14 mouse cellular contexts compared by ENCODE assay signal in the genomic region with DNA sequence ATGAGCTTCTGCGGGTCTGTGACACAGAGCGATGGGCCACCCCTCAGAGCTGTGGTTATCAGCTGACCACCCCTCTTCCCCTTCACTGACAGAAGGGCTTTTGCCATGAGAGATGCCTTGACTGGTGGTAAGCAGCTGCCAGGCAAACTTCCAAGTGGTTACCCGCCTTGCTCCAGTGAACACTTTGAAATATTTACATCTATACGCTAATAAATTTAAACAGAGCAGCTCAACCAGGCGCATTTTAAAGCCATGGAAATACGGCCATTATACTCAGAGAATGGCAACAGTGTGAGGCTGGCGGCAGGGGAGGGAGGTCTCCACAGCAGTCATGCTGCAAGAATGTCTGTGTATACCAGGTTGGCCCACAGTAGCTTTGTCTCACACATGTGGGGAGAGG. TPM values are rescaled to one million over a fixed set of nuclear protein-coding genes. Genes with fewer than 3 reads are reported as not detected.
DNase-seq lines count a peak whose midpoint lies in the region; ATAC-seq and TF ChIP-seq lines count a peak whose summit lies in the region.
"Had no signal": no experiment of that assay in that cellular context is flagged by ENCODE, and none has a peak within 500 bp of the region (broad histone marks: within the 10 kb centered on the region; RNA-seq: fewer than 3 reads in every experiment).

No protein-coding gene starts in this region.

- no peak overlapping the region for H3K4me3 ChIP-seq in kidney, embryonic 16.5 days (ENCODE audit: low read length)
- H3K4me3 ChIP-seq in forebrain, embryonic 16.5 days (replicated peaks; ENCODE audit: low read length) = no peak overlapping the region
- H3K4me3 ChIP-seq: embryonic facial prominence, embryonic 12.5 days; liver, embryonic 12.5 days had no signal

- 0 out of 2 replicates have a peak overlapping the region, but pooled peaks have one; percentile 41 for H3K27ac ChIP-seq in kidney, embryonic 16.5 days (ENCODE audit: low read length)
- H3K27ac ChIP-seq in forebrain, embryonic 16.5 days (ENCODE audit: low read length) = no peak overlapping the region
- H3K27ac ChIP-seq: embryonic facial prominence, embryonic 12.5 days; liver, embryonic 12.5 days; macrophage had no signal

- WGBS in kidney, embryonic 16.5 days = 35% methylated on average over 7 of the region's 7 CpGs
- 35% methylated on average over 7 of the region's 7 CpGs for WGBS in forebrain, embryonic 16.5 days

- H3K4me1 ChIP-seq in kidney, embryonic 16.5 days (ENCODE audit: insufficient read depth, low read length) = peaks cover 14% of the 10 kb centered on the region
- H3K4me1 ChIP-seq in forebrain, embryonic 16.5 days (replicated peaks; ENCODE audit: control insufficient read depth, insufficient read depth, low read length) = 0 out of 2 replicates have a peak, but pooled peaks cover 3% of the 10 kb centered on the region
- H3K4me1 ChIP-seq: liver, embryonic 12.5 days had no signal

- no peaks in the 10 kb centered on the region for H3K36me3 ChIP-seq in kidney, embryonic 16.5 days (ENCODE audit: insufficient read depth, low read length)
- no peaks in the 10 kb centered on the region for H3K36me3 ChIP-seq in forebrain, embryonic 16.5 days (ENCODE audit: control insufficient read depth, insufficient read depth)
- H3K36me3 ChIP-seq: embryonic facial prominence, embryonic 12.5 days; liver, embryonic 12.5 days had no signal

- TF ChIP-seq CTCF in Patski (IDR thresholded peaks at IDR 0.05) = no peak

- H3K9ac ChIP-seq in kidney, embryonic 16.5 days (replicated peaks; ENCODE audit: low read length) = no peak overlapping the region
- H3K9ac ChIP-seq in forebrain, embryonic 16.5 days (replicated peaks; ENCODE audit: low read depth, low read length) = no peak overlapping the region
- H3K9ac ChIP-seq: embryonic facial prominence, embryonic 12.5 days; liver, embryonic 12.5 days had no signal

- DNase-seq in kidney, postnatal 36 days = no peak
- DNase-seq in Patski (ENCODE audit: low read depth, low spot score) = peak; percentile 1
- peak; percentile 68 for DNase-seq in mesoderm, embryonic 11.5 days (ENCODE audit: low read depth, low spot score)
- no peak for DNase-seq in MN1 (ENCODE audit: low spot score)
- no peak for DNase-seq in ovary, postnatal 10 days (ENCODE audit: low spot score)
- DNase-seq: cerebellum, adult 2 months; heart, adult 11 months; kidney, postnatal 10 days; layer of hippocampus, postnatal 36 days had no signal

- in situ Hi-C loops in Patski (cut with MboI; ENCODE audit: low pct_unique_long_range_greater_than_20kb) = no loop called here

- ATAC-seq in kidney, embryonic 16.5 days (ENCODE audit: low FRiP score, low TSS enrichment) = peak; percentile 85
- ATAC-seq in Patski = no peak
- ATAC-seq in forebrain, embryonic 16.5 days = peak; percentile 49; the same call in 1 of the 2 replicates
- ATAC-seq: liver, embryonic 12.5 days had no signal

- H3K4me2 ChIP-seq in kidney, embryonic 16.5 days (replicated peaks; ENCODE audit: low read depth, low read length) = no peak overlapping the region
- H3K4me2 ChIP-seq in forebrain, embryonic 16.5 days (ENCODE audit: low read length) = no peak overlapping the region
- H3K4me2 ChIP-seq: embryonic facial prominence, embryonic 12.5 days; liver, embryonic 12.5 days had no signal

- CTCF ChIA-PET in Patski (lab: Charles Lee) = interaction anchor here (1.1 kb wide), 1 partner anchor 48 kb away, joined by 3 read pairs; no protein-coding TSS in a partner anchor

- POLR2A ChIA-PET in Patski (lab: Charles Lee) = no interaction called here

- H3K27me3 ChIP-seq in kidney, embryonic 16.5 days (ENCODE audit: insufficient read depth, low read length) = no peaks in the 10 kb centered on the region
- no peaks in the 10 kb centered on the region for H3K27me3 ChIP-seq in Patski
- no peaks in the 10 kb centered on the region for H3K27me3 ChIP-seq in forebrain, embryonic 16.5 days (replicated peaks; ENCODE audit: control insufficient read depth, insufficient read depth, low read length)
- H3K27me3 ChIP-seq: embryonic facial prominence, embryonic 12.5 days; liver, embryonic 12.5 days had no signal

- no peaks in the 10 kb centered on the region for H3K9me3 ChIP-seq in kidney, embryonic 16.5 days (ENCODE audit: low read length)
- no peaks in the 10 kb centered on the region for H3K9me3 ChIP-seq in forebrain, embryonic 16.5 days (ENCODE audit: control insufficient read depth, low read length)
- H3K9me3 ChIP-seq: embryonic facial prominence, embryonic 12.5 days; liver, embryonic 12.5 days had no signal

RNA-seq across cellular contexts. Expression of a gene that starts 53.8 kb away (rescaled TPM):
- 18.1 and 22.7 TPM in 2 replicates for polyA plus RNA-seq in kidney, embryonic 16.5 days (2015; fragmentation: Nextera tagmentation; extraction: Ambion mirVana)
- polyA plus RNA-seq in Patski (2021) = 41.9 TPM
- polyA plus RNA-seq in forebrain, embryonic 16.5 days (2015; fragmentation: Nextera tagmentation; extraction: Ambion mirVana) = 2.1 and 2.6 TPM in 2 replicates

Comparison
In these comparisons a context has a peak if more than half of its experiments do, and no peak if none do; other contexts are left out.
1. DNase-seq: peak in Patski (single experiment) and mesoderm, embryonic 11.5 days (single experiment); none in kidney, postnatal 36 days (0 of 2), MN1 (single experiment) and ovary, postnatal 10 days (single experiment).